Mouse (Mus musculus): ENCODE results near the gene Zfp655.
A peak's percentile ranks its signal among the peaks of the same experiment; 100 is the strongest.
"Not testable (repeated sequence)": the region's sequence is repeated elsewhere in the genome, so short reads cannot be mapped to it uniquely, and the experiment has no call there.

Zfp655 gene

DNA sequence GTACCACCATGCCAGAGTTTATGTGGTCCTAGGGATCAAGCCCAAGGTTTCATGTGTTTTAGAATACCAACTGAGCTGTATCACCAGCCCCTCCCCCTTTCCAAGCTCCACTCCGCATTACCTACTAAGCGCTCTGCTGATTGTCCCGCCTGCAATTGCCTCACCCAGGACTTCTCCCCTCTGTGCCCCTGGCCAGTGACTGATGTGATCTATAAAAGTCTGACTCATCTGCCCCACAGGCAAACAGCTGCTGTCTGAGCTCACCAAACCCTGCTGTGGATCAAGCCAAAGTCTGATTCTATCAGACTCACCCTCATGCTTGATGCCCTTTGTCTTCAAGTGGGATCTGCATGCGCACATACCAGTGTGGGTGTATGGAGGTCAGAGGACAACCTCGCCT lies 8.7 kb upstream of the Zfp655 start:
- no peak for DNase-seq (ENCODE audit: low spot score in 2 of 2)

DNA sequence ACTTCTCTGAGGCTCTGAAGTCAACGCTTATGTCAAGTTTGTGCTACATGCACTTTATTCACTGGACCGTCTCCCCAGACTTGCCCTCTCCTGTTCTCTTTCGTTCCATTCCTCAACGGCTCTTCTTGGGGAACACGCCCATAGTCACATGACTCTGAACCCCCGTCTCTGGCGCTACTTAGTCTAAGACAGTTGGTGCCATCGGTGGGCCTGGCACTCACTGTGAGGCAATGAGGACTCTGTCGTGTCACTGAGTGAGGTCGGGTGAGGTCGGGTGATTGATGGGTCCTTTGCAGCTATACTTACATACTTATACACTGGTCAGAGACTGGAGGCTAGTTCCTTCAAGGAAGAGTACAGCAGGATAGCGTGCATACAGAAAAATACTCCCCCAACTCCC lies 8.1 kb upstream of the Zfp655 start:
- DNase-seq (ENCODE audit: low spot score in 2 of 2), result no peak

DNA sequence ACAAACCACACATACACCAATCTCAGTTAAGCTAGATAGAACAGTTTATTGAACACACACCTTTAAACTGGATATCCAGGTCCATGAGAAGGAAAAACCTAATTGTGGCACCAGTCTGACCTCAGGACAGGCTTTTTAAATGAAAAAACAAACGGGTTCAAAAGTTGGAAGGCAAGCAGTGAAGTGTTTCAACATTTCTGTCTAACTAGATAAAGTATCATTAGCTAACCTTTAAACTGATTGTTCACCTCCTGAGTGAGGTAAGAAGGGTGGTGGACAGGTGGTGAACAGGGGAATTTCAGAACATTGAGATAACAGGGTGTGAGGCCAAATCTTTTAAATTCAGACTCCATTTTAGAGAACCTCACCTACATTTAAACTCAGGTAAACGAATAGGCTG lies 5.1 kb upstream of the Zfp655 start:
- DNase-seq (ENCODE audit: low spot score in 2 of 2), result no peak

DNA sequence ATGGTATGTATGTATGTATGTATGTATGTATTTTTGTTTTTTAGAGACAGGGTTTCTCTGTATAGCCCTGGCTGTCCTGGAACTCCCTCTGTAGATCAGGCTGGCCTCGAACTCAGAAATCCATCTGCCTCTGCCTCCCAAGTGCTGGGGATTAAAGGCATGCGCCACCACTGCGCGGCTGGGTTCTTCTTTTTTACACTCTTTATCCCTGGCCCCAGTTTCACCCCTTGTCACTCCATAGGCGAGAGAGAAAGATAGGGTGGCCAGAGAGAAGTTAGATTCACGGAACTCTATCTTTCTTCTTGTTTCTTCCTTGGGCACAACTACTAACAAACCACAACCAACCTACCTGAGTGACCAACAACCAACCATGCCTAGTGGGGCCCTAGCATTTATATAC lies 2.2 kb upstream of the Zfp655 start:
- not testable (repeated sequence) for DNase-seq (ENCODE audit: low spot score in 2 of 2)

DNA sequence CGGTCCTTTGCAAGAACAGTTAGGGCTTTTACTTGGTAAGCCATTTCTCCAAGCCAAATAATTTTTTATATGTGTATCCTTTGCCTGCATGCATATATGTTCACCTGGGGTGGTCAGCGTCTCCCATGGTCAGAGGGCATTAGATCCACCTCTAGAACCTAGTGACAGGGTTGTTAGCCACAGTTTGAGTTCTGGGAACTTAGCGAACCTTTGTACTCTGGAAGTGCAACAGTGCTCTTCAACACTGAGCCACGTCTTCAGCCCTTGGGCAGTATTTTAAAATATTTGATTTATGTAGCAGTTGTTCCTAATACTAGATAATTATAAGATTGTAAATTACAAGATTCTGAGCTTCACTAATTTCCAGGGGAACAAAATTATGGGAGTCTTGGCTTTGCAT lies 874 bp upstream of the Zfp655 start:
- DNase-seq (ENCODE audit: low spot score in 2 of 2), result no peak

DNA sequence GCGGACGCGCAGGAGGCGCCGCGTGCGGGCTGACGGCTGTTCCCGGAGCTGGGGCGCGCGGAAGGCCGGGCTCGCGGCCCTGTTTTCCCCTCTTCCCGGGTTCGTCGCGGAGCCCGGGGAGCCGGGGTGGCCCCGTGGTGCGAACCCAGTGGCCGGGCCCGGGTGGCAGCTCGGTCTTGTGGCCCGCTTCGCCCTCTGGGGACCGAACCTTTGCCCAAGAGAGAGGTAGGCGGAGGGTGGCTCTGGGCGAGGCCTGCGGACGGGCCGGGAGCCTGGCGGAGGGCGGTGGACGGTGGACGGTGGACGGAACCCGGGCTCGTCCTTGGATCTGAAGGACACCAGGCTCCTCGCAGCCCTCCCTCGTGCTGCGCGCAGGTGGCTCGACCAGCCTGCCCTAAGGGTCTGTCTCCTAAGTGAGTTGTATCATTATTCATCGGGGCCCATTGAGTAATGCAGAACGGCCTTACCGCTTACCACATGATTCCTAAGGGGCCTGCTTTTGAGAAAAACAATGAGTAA lies 437 bp downstream of the Zfp655 start:
- DNase-seq (ENCODE audit: low spot score in 2 of 2), result no peak

DNA sequence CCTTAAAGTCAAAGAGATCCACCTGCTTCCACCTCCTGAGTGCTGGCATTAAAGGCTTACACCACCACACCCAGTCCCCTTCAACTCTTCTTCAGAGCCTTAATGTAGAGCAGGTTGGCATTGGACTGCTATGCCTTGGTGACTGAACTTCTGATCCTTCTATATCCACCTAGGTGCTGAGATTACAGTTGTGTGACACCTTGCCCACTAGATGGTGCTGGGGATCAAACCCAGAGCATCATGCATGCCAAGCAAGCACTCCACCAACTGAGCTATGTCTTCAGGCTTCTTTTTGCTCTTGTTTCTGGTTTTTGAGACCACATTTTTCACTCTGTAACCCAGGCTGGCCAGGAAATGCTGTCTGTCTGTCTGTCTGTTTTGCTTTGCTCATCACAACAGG lies 3.1 kb downstream of the Zfp655 start:
- peak; percentile 25 to 27 for DNase-seq (ENCODE audit: low spot score in 2 of 2)

DNA sequence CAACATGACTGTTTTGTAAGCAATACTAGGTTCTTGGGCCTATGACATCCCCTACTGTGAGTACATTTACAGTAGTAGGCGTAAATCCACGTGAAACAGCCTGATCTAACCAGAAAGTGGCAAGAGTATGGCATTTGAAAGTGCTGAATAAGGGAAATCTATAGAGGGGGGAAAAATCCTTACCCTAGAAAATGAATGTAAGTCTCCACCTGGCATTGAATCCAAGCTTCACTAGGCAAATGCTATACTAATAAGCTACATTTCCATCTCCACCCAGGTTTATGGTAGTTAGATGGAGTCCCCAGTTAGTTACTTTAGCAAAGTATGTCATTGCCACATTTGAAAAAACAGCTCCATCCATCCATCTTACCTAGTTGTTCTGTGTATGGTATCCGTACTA lies 18.0 kb downstream of the Zfp655 start:
- no peak for DNase-seq (ENCODE audit: low spot score in 2 of 2)

DNA sequence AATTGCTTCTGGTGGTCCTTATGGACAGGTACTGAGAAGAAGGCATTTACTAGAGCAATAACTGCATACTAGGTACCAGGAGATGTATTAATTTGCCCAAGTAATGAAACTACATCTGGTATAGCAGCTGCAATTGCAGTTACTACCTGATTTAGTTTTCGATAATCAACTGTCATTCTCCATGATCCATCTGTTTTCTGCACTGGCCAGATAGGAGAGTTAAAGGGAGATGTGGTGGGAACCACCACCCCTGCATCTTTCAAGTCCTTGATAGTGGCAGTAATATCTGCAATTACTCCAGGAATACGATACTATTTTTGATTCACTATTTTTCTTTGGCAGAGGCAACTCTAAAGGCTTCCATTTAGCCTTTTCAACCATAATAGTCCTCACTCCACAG lies 42.1 kb downstream of the Zfp655 start:
- not testable (repeated sequence) for DNase-seq (ENCODE audit: low spot score in 2 of 2)

DNA sequence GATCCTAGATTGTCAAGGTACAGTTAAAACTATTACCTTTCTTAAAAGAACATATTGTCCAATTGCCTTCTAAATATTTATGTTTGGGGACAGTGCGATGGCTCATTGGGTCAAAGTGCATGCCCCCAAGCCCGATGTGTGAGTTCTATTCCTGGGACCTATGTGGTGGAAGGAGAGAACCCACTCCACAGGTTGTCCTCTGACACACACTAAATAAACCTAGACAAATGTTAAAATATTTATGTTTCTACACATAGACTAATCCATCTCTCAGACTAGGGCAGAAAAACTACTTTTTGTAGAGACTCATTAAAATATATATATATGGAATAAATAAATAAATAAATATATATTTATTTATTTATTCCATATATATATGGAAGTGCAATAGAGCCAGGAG lies 48.4 kb downstream of the Zfp655 start:
- DNase-seq (ENCODE audit: low spot score in 2 of 2), result no peak

DNA sequence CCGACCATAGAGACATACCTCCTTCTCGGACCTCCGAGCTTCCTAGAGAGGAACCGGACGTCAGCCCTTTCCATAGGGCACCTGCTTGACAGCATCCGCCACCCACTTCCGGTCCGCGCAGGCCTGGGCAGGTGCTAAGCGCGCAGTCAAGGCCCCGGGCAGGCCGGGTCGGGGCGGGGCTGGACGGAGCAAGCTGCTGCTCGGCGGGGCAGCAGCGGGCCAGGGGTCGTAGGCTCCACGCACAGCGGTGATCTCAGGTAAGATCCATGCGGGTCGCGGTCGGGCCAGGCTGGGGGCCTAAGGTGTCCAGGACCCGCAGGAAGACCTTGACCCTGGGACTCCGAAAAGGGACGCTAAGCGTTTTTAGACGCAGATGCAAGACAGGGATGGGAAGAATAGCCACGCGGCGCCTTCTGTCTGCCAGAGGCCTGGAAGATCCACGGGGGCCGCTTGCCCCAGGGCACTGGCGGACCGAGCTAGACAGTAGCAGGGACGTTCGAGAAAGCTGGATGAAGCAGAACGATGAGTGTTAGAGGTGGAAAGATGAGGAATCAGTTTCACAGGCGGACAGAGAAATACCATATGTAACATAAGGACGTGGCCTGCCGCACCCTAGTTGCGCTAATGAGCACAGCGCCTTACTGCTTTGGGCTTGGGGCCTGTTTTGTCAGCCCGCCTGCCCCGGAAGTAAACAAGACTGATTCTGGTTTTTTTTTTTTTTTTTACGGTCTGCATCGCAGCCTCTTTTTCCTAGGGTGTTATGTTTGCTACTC lies 49.0 kb downstream of the Zfp655 start, which contains the start of gene Zscan25:
Gene Zscan25, plus strand, starts transcription at position 130 of the 773 bp plus-strand sequence.
- peak; percentile 90 to 92 for DNase-seq (ENCODE audit: low spot score in 2 of 2)

DNA sequence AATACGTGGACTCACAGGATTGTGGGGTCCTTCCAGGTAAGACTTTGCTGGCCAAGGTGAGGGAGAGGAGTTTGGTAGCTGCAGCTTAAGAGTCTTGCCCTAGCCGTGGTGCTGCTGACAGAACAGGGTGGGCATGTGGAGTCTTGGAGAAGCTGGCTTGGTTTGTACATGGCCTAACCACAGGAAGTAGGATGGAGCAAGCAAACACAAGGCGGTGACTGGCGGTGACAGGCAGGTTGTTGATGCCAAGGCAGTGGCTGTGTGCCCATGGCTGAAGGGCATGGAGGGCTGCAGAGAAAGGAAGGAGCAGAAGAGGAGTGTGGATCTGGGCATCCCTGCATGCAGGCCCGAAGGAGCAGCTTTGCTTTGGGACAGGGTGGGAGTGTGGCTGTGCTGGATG lies 56.9 kb downstream of the Zfp655 start:
- DNase-seq (ENCODE audit: low spot score in 2 of 2), result no peak

DNA sequence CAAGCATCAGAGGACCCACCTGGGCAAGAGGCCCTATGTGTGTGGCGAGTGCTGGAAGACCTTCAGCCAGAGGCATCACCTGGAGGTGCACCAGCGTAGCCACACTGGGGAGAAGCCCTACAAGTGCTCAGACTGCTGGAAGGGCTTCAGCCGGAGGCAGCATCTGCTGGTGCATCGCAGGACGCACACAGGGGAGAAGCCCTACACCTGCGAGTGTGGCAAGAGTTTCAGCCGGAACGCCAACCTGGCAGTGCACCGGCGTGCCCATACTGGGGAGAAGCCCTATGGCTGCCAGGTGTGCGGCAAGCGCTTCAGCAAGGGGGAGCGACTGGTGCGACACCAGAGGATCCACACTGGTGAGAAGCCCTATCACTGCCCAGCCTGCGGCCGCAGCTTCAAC lies 59.2 kb downstream of the Zfp655 start:
- no peak for DNase-seq (ENCODE audit: low spot score in 2 of 2)

DNA sequence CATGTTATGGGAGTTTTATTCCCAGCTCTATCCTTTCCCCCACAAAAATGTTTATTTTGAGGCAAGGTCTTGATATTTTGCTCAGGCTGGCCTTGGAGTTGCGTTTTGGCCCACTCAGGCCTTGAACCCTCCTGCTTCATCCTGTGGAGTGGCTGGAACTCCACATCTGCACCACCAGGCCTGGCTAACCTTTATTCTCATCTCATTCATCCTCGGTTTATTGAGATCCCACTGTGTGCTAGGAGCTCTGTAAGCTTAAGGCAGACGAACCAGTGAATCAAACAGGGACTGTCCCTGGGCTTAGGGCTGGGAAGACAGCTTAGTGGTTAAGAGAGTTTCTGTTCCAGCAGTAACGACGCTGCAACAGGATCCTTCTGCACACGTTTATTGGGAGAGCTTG lies 60.9 kb downstream of the Zfp655 start:
- no peak for DNase-seq (ENCODE audit: low spot score in 2 of 2)
